Mouse (Mus musculus) lung, adult 2 months (tissue): ENCODE data around the gene Mrpl53.

Experiments
- CTCF ChIP-seq: fragments of 200-500 bp; IDR thresholded peaks from 2 replicates; pipeline ENCODE4 v1.5.1; 2011; ENCODE audit warnings: mild to moderate bottlenecking, low read length, control low read depth; ENCODE audit not compliant: insufficient read depth
- POLR2A ChIP-seq: fragments of 200-500 bp; IDR thresholded peaks from 2 replicates; pipeline ENCODE4 v1.6.1; 2011; ENCODE audit warnings: low read depth, mild to moderate bottlenecking, control low read depth, low read length, borderline replicate concordance; ENCODE audit errors: extremely low read depth

DNA sequence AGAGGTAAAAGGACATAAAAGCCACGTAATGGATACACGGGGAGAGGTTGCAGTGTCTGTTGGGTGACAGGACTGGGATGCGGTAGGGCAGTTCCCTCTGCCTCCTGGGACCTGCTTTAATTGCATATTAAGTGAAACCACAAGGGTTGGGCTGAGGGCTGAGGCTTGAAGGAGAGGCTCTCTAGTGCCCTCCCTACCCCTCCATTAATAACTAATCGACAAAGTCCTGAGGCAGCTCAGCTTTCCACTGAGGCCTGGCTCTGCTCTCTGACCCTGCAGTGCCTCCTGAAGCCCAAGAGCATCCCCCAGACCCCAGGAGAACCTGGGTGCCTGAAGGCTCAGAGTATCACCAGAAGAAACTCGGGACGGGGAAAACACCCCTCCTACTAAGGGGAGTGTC is 24.4 kb upstream of the Mrpl53 start:
- TF ChIP-seq POLR2A (no peak), CTCF (no peak)
